Comparison of ENCODE assay signal across 19 mouse cellular contexts in genomic region chr13:92403496-92403895, GRCm38 (mm10). TPM values are rescaled to one million over a fixed set of nuclear protein-coding genes. Genes with fewer than 3 reads are reported as not detected.
DNase-seq lines count a peak whose midpoint lies in the region; ATAC-seq and TF ChIP-seq lines count a peak whose summit lies in the region.
"Had no signal": no experiment of that assay in that cellular context is flagged by ENCODE, and none has a peak within 500 bp of the region (broad histone marks: within the 10 kb centered on the region; RNA-seq: fewer than 3 reads in every experiment).

No protein-coding gene starts in this region.

- no peaks in the 10 kb centered on the region for H3K36me3 ChIP-seq in heart, embryonic 10.5 days
- H3K36me3 ChIP-seq in kidney, postnatal 0 days (ENCODE audit: insufficient read depth, low read length) = no peaks in the 10 kb centered on the region
- H3K36me3 ChIP-seq: G1E had no signal

- H3K9me3 ChIP-seq in heart, embryonic 10.5 days = no peaks in the 10 kb centered on the region
- H3K9me3 ChIP-seq in kidney, postnatal 0 days (replicated peaks; ENCODE audit: low read length) = no peaks in the 10 kb centered on the region
- H3K9me3 ChIP-seq: G1E had no signal

- ATAC-seq in kidney, postnatal 0 days (replicated peaks; ENCODE audit: low FRiP score, low read depth) = no peak
- ATAC-seq: activated CD4-positive, CD25-positive, alpha-beta regulatory T cell, adult 4 months; CD4-positive, CD25-positive, alpha-beta regulatory T cell, adult 4 months; Patski had no signal

- H3K27ac ChIP-seq in heart, embryonic 10.5 days = no peak overlapping the region
- no peak overlapping the region for H3K27ac ChIP-seq in kidney, postnatal 0 days

- no peak for TF ChIP-seq CTCF in kidney, postnatal 0 days (IDR thresholded peaks at IDR 0.05; ENCODE audit: low read depth)

- peak; percentile 49 for DNase-seq in heart, adult 11 months
- no peak for DNase-seq in heart, embryonic 10.5 days (ENCODE audit: low spot score)
- DNase-seq in kidney, postnatal 0 days (ENCODE audit: low spot score) = peak; percentile 56
- no peak for DNase-seq in kidney, postnatal 10 days
- DNase-seq: adrenal gland, adult 2 months; adrenal gland, adult 8-10 months; adrenal gland, postnatal 10 days; adrenal gland, postnatal 14 days; adrenal gland, postnatal 25 days; adrenal gland, postnatal 36 days; B cell, adult 2 months; cerebellum, adult 11 months; cerebellum, adult 11-12 months; cerebellum, adult 18-20 months had no signal

- no peaks in the 10 kb centered on the region for H3K27me3 ChIP-seq in heart, embryonic 10.5 days (ENCODE audit: insufficient read depth, poor library complexity, severe bottlenecking)
- no peaks in the 10 kb centered on the region for H3K27me3 ChIP-seq in kidney, postnatal 0 days (ENCODE audit: insufficient read depth, low read length)

- H3K9ac ChIP-seq in kidney, postnatal 0 days (ENCODE audit: low read depth, low read length) = no peak overlapping the region

- H3K4me2 ChIP-seq in kidney, postnatal 0 days (ENCODE audit: low read length) = no peak overlapping the region

- H3K4me3 ChIP-seq in heart, embryonic 10.5 days = no peak overlapping the region
- H3K4me3 ChIP-seq in kidney, postnatal 0 days (replicated peaks; ENCODE audit: low read depth, low read length) = no peak overlapping the region

- WGBS in heart, embryonic 10.5 days = 78% methylated on average over 3 of the region's 3 CpGs
- WGBS in kidney, postnatal 0 days = 50% methylated on average over 3 of the region's 3 CpGs

- 0 out of 2 replicates have a peak, but pooled peaks cover 4% of the 10 kb centered on the region for H3K4me1 ChIP-seq in heart, embryonic 10.5 days
- no peaks in the 10 kb centered on the region for H3K4me1 ChIP-seq in kidney, postnatal 0 days (replicated peaks; ENCODE audit: insufficient read depth, low read length)

RNA-seq across cellular contexts. Expression of gene Ankrd34b, which starts 22.2 kb away (rescaled TPM):
- 0.09 and 0.10 TPM in 2 replicates for polyA plus RNA-seq in heart, embryonic 10.5 days (2016; fragmentation: Nextera tagmentation; extraction: Ambion mirVana)
- polyA plus RNA-seq in kidney, postnatal 0 days (2015; fragmentation: Nextera tagmentation; extraction: Ambion mirVana) = 0.28 and 0.39 TPM in 2 replicates
- polyA plus RNA-seq: C2C12, G1E had no signal

RNA-seq across cellular contexts. Expression of gene Msh3, which starts 48.7 kb away (rescaled TPM):
- 19.7 and 23.6 TPM in 2 replicates for polyA plus RNA-seq in heart, embryonic 10.5 days (2016; fragmentation: Nextera tagmentation; extraction: Ambion mirVana)
- polyA plus RNA-seq in kidney, postnatal 0 days (2015; fragmentation: Nextera tagmentation; extraction: Ambion mirVana) = 22.3 and 23.5 TPM in 2 replicates

RNA-seq across cellular contexts. Expression of gene Dhfr, which starts 49.0 kb away (rescaled TPM):
- 15.7 and 20.4 TPM in 2 replicates for polyA plus RNA-seq in heart, embryonic 10.5 days (2016; fragmentation: Nextera tagmentation; extraction: Ambion mirVana)
- polyA plus RNA-seq in kidney, postnatal 0 days (2015; fragmentation: Nextera tagmentation; extraction: Ambion mirVana) = 16.5 and 17.9 TPM in 2 replicates

Comparison
In these comparisons a context has a peak if more than half of its experiments do, and no peak if none do; other contexts are left out.
1. DNase-seq: peak in heart, adult 11 months (single experiment) and kidney, postnatal 0 days (single experiment); none in heart, embryonic 10.5 days (single experiment) and kidney, postnatal 10 days (single experiment).